ENCODE assay signal across 10 mouse cellular contexts in genomic region chr16:50783784-50784650, GRCm38 (mm10).
DNase-seq lines count a peak whose midpoint lies in the region; ATAC-seq and TF ChIP-seq lines count a peak whose summit lies in the region.
"Had no signal": no experiment of that assay in that cellular context is flagged by ENCODE, and none has a peak within 500 bp of the region (broad histone marks: within the 10 kb centered on the region; RNA-seq: fewer than 3 reads in every experiment).

No protein-coding gene starts in this region.

- no peaks in the 10 kb centered on the region for H3K36me3 ChIP-seq in heart, embryonic 12.5 days
- H3K36me3 ChIP-seq in midbrain, embryonic 11.5 days (ENCODE audit: control insufficient read depth, insufficient read depth, low read length), result no peaks in the 10 kb centered on the region
- H3K36me3 ChIP-seq in midbrain, embryonic 10.5 days, result no peaks in the 10 kb centered on the region
- no peaks in the 10 kb centered on the region for H3K36me3 ChIP-seq in hindbrain, embryonic 12.5 days
- no peaks in the 10 kb centered on the region for H3K36me3 ChIP-seq in myocyte (ENCODE audit: control insufficient read depth, insufficient read depth)

- DNase-seq in heart, postnatal 25 days (ENCODE audit: low spot score), result no peak
- no peak for DNase-seq in midbrain, embryonic 11.5 days (ENCODE audit: low spot score, missing footprints)
- DNase-seq in midbrain, embryonic 10.5 days (ENCODE audit: low spot score), result no peak
- no peak for DNase-seq in layer of hippocampus, adult 2 months (ENCODE audit: low spot score in 2 of 2)
- DNase-seq in right cerebral cortex, postnatal 36 days (ENCODE audit: low spot score in 2 of 2), result no peak
- DNase-seq: layer of hippocampus, postnatal 36 days; lung, postnatal 14 days had no signal

- TF ChIP-seq CTCF in layer of hippocampus, adult 2 months (conservative IDR thresholded peaks at IDR 0.05), result no peak

- H3K4me2 ChIP-seq in heart, embryonic 12.5 days, result peak overlapping the region; percentile 24
- H3K4me2 ChIP-seq in midbrain, embryonic 11.5 days, result no peak overlapping the region
- no peak overlapping the region for H3K4me2 ChIP-seq in hindbrain, embryonic 12.5 days (replicated peaks)
- peak overlapping the region; percentile 39 for H3K4me2 ChIP-seq in myocyte (ENCODE audit: low read depth)

- 50% methylated on average over 20 of the region's 20 CpGs for WGBS in heart, embryonic 12.5 days
- WGBS in midbrain, embryonic 11.5 days, result 59% methylated on average over 20 of the region's 20 CpGs
- 72% methylated on average over 20 of the region's 20 CpGs for WGBS in midbrain, embryonic 10.5 days
- 37% methylated on average over 20 of the region's 20 CpGs for WGBS in hindbrain, embryonic 12.5 days

- no peak overlapping the region for H3ac ChIP-seq in myocyte (ENCODE audit: control insufficient read depth, insufficient read length)

- no peak for ATAC-seq in heart, embryonic 12.5 days (ENCODE audit: insufficient number of reproducible peaks, low FRiP score)
- ATAC-seq in midbrain, embryonic 11.5 days (ENCODE audit: low FRiP score), result 0 out of 2 replicates have a peak, but pooled peaks have one; percentile 25
- ATAC-seq in hindbrain, embryonic 12.5 days (ENCODE audit: low FRiP score), result peak; percentile 64

- no peaks in the 10 kb centered on the region for H3K9me3 ChIP-seq in heart, embryonic 12.5 days (replicated peaks)
- H3K9me3 ChIP-seq in midbrain, embryonic 11.5 days (ENCODE audit: control insufficient read depth, low read length), result no peaks in the 10 kb centered on the region
- no peaks in the 10 kb centered on the region for H3K9me3 ChIP-seq in midbrain, embryonic 10.5 days (replicated peaks)
- no peaks in the 10 kb centered on the region for H3K9me3 ChIP-seq in hindbrain, embryonic 12.5 days (replicated peaks)

- TF ChIP-seq POLR2A in myocyte (IDR thresholded peaks at IDR 0.05; ENCODE audit: insufficient read length, low read depth), result no peak

- H3K9ac ChIP-seq in heart, embryonic 12.5 days, result no peak overlapping the region
- no peak overlapping the region for H3K9ac ChIP-seq in midbrain, embryonic 11.5 days (ENCODE audit: low read length)
- H3K9ac ChIP-seq in hindbrain, embryonic 12.5 days, result no peak overlapping the region

- H3K79me2 ChIP-seq in myocyte (ENCODE audit: control insufficient read depth, insufficient read depth), result no peaks in the 10 kb centered on the region

- H3K27me3 ChIP-seq in heart, embryonic 12.5 days (replicated peaks), result no peaks in the 10 kb centered on the region
- H3K27me3 ChIP-seq in midbrain, embryonic 11.5 days (ENCODE audit: control insufficient read depth, insufficient read depth, low read length), result no peaks in the 10 kb centered on the region
- H3K27me3 ChIP-seq in midbrain, embryonic 10.5 days (ENCODE audit: low read depth, poor library complexity, severe bottlenecking), result no peaks in the 10 kb centered on the region
- no peaks in the 10 kb centered on the region for H3K27me3 ChIP-seq in hindbrain, embryonic 12.5 days
- no peaks in the 10 kb centered on the region for H3K27me3 ChIP-seq in myocyte (ENCODE audit: control insufficient read depth, insufficient read depth, insufficient read length)

- H3K27ac ChIP-seq in heart, embryonic 12.5 days (ENCODE audit: poor library complexity, severe bottlenecking), result no peak overlapping the region
- no peak overlapping the region for H3K27ac ChIP-seq in midbrain, embryonic 11.5 days (ENCODE audit: low read depth, low read length)
- no peak overlapping the region for H3K27ac ChIP-seq in midbrain, embryonic 10.5 days (replicated peaks)
- H3K27ac ChIP-seq in hindbrain, embryonic 12.5 days, result no peak overlapping the region
- no peak overlapping the region for H3K27ac ChIP-seq in layer of hippocampus, adult 2 months

- H3K4me1 ChIP-seq in heart, embryonic 12.5 days (replicated peaks), result peaks cover 16% of the 10 kb centered on the region
- H3K4me1 ChIP-seq in midbrain, embryonic 11.5 days (ENCODE audit: control insufficient read depth, insufficient read depth, low read length), result peaks cover 9% of the 10 kb centered on the region
- H3K4me1 ChIP-seq in midbrain, embryonic 10.5 days, result peaks cover 21% of the 10 kb centered on the region
- H3K4me1 ChIP-seq in hindbrain, embryonic 12.5 days, result peaks cover 13% of the 10 kb centered on the region

- no peak overlapping the region for H3K4me3 ChIP-seq in heart, embryonic 12.5 days
- no peak overlapping the region for H3K4me3 ChIP-seq in midbrain, embryonic 11.5 days (ENCODE audit: low read depth, low read length)
- H3K4me3 ChIP-seq in midbrain, embryonic 10.5 days, result no peak overlapping the region
- H3K4me3 ChIP-seq in hindbrain, embryonic 12.5 days, result no peak overlapping the region
- no peak overlapping the region for H3K4me3 ChIP-seq in myocyte
- H3K4me3 ChIP-seq in layer of hippocampus, adult 2 months, result no peak overlapping the region

- intact Hi-C loops in heart, postnatal 25 days (cut with DNase I), result no loop called here

TF ChIP-seq in myocyte, 11 proteins besides CTCF, POLR2A, EP300 and RAD21:
- peak; percentile 77 for TF ChIP-seq TCF3 (IDR thresholded peaks at IDR 0.05; ENCODE audit: insufficient read length, low read depth)
- peak; percentile 97 for TF ChIP-seq TCF12 (IDR thresholded peaks at IDR 0.05; ENCODE audit: insufficient read depth, poor library complexity, severe bottlenecking)
- TF ChIP-seq MAX (IDR thresholded peaks at IDR 0.05; ENCODE audit: low read depth), result no peak
- no peak for TF ChIP-seq CEBPB (IDR thresholded peaks at IDR 0.05; ENCODE audit: insufficient read depth, poor library complexity, severe bottlenecking)
- no peak for TF ChIP-seq SRF (IDR thresholded peaks at IDR 0.05; ENCODE audit: control insufficient read depth, insufficient read length, low read depth)
- TF ChIP-seq POLR2AphosphoS2 (IDR thresholded peaks at IDR 0.05; ENCODE audit: insufficient read length, low read depth), result no peak
- TF ChIP-seq USF1 (IDR thresholded peaks at IDR 0.05; ENCODE audit: low read depth), result no peak
- TF ChIP-seq MYOG (IDR thresholded peaks at IDR 0.05; ENCODE audit: control insufficient read depth in 1 of 3, insufficient read depth in 1 of 3, insufficient read length in 2 of 3, low read depth in 2 of 3), result peak; percentile 72 to 96 (median 95)
- no peak for TF ChIP-seq REST (IDR thresholded peaks at IDR 0.05; ENCODE audit: insufficient read depth, insufficient read length)
- TF ChIP-seq E2F4 (IDR thresholded peaks at IDR 0.05; ENCODE audit: insufficient read depth), result no peak
- TF ChIP-seq MYOD1 (IDR thresholded peaks at IDR 0.05; ENCODE audit: control insufficient read depth in 1 of 3, insufficient read length in 2 of 3, low read depth in 2 of 3), result peak; percentile 88 to 95 (median 91)
TF ChIP-seq in myocyte: peak in this region for 4.

Comparison
In these comparisons a context has a peak if more than half of its experiments do, and no peak if none do; other contexts are left out.
1. H3K4me2 ChIP-seq: peak in heart, embryonic 12.5 days (single experiment) and myocyte (single experiment); none in midbrain, embryonic 11.5 days (single experiment) and hindbrain, embryonic 12.5 days (single experiment).